Mouse (Mus musculus): ENCODE measurements around the gene Gm10944. TPM values are rescaled to one million over a fixed set of nuclear protein-coding genes. Genes with fewer than 3 reads are reported as not detected.

Gm10944 gene
- polyA plus RNA-seq (2012; ENCODE audit: insufficient read depth, insufficient read length, missing spikeins): not detected in 2 replicates

DNA sequence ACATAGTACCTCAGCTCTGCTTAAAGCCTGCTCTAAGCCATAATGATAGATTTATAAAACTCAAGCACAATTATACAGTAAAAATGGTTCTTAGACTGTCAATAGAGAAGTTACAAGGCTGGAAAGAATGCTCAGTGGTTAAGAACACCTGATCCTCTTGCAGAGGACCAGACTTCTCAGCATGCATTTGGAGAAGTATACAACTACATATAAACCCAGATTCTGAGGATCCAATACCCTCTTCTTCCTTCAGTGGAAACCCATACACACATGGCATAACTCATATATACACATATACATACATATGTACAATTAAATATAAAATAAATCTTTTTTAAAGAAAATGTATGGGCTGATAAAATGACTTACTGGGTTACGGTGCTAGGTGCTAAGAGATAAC, at the start of gene Gm10944:
Gene Gm10944 (plus strand): TSS at position 301 of the 400 bp plus-strand sequence.
- no peak within 1 kb of the TSS for H3K27ac ChIP-seq (replicated peaks; ENCODE audit: low read depth, low read length)
- no peaks in the 10 kb centered on the region for H3K4me1 ChIP-seq (ENCODE audit: control insufficient read depth, insufficient read depth, insufficient read length, low read length)
- H3K4me3 ChIP-seq (ENCODE audit: insufficient read depth, low read depth, low read length): no peak within 1 kb of the TSS

DNA sequence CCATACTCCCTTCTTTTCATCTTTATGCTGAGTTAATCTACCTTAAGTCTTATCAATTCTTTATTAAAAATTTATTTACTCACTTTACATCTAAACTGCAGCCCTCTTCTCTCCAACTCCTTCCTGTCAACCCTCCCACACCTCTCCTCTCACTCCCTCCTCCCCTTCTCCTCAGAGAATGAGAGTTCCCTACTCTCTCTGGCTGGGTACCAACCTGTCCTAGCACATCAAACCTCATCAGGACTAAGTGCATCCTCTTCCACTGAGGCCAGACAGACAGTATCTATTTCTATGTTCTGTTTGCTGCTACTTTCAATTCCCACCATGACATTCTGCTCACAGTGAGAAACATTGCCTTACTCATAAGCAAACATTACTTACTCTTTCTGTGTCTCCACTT, 25.2 kb upstream of the Gm10944 start:
- Histone ChIP-seq H3K4me3 (ENCODE audit: insufficient read depth, low read depth, low read length) (no peak overlapping the region), H3K27ac (replicated peaks; ENCODE audit: low read depth, low read length) (no peak overlapping the region)

DNA sequence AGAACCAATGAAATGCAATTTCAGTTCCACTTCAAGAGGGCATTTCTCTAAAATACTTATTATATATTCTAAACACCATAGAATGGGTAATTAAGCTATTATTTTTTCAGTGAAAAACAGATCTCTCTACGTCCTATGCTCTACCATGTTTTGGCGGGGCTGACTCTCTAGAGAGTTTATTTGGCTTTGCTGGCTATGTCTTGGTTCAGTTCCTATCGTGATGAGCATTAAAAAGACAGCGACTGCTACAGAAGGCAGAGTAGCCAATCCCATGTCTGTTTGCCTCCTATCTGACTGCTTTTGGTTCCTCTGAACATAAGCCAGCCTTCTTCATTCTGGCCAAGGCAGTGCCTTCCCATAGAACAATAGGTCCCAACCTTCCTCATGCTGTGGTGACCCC, 24.5 kb upstream of the Gm10944 start:
- no peak overlapping the region for H3K27ac ChIP-seq (replicated peaks; ENCODE audit: low read depth, low read length)
- H3K4me3 ChIP-seq (ENCODE audit: insufficient read depth, low read depth, low read length): no peak overlapping the region
- H3K4me1 ChIP-seq (ENCODE audit: control insufficient read depth, insufficient read depth, insufficient read length, low read length): no peaks in the 10 kb centered on the region

More for the DNA sequence above, 25.2 kb upstream of the Gm10944 start:
- H3K4me1 ChIP-seq (ENCODE audit: control insufficient read depth, insufficient read depth, insufficient read length, low read length): no peaks in the 10 kb centered on the region

DNA sequence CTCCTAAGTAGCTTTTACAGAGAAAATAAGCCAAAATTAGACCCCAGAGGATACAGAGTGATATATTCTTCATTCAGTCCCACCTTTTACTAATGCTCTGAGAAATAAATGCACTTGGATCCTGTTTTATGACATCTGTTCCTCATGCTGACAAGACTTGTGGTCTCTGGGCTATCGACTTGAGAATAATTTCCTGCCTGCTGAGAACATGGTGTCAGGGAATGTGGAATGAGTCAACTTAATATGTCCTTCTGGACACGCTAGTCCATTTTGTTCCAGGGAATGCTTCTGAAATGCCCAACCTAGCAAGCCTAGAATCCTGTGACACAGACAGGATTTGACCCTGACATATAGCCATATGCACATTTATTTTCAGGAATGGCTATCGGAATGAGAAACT, 22.0 kb upstream of the Gm10944 start:
- Histone ChIP-seq H3K27ac (replicated peaks; ENCODE audit: low read depth, low read length) (no peak overlapping the region), H3K4me1 (ENCODE audit: control insufficient read depth, insufficient read depth, insufficient read length, low read length) (no peaks in the 10 kb centered on the region), H3K4me3 (ENCODE audit: insufficient read depth, low read depth, low read length) (no peak overlapping the region)

DNA sequence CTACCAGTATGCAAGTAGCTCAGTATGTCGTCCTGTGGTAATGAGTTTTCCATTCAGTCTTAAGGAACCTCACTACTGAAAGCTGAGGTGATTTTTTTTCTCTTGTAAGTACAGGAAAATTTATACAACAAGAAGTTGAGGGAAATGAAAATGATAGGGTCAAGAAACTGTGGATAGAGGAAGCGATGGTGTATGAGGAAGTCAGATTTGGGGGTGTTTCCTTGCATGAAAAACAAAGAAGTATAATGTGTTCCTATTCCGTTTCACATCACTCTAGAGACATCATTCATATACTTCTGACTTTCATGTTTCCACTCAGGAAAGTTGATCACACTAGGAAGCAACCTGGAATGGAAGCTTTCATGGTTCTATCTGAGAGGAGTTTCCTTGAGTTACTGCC, 21.2 kb upstream of the Gm10944 start:
- Histone ChIP-seq H3K27ac (replicated peaks; ENCODE audit: low read depth, low read length) (no peak overlapping the region), H3K4me1 (ENCODE audit: control insufficient read depth, insufficient read depth, insufficient read length, low read length) (no peaks in the 10 kb centered on the region), H3K4me3 (ENCODE audit: insufficient read depth, low read depth, low read length) (no peak overlapping the region)

DNA sequence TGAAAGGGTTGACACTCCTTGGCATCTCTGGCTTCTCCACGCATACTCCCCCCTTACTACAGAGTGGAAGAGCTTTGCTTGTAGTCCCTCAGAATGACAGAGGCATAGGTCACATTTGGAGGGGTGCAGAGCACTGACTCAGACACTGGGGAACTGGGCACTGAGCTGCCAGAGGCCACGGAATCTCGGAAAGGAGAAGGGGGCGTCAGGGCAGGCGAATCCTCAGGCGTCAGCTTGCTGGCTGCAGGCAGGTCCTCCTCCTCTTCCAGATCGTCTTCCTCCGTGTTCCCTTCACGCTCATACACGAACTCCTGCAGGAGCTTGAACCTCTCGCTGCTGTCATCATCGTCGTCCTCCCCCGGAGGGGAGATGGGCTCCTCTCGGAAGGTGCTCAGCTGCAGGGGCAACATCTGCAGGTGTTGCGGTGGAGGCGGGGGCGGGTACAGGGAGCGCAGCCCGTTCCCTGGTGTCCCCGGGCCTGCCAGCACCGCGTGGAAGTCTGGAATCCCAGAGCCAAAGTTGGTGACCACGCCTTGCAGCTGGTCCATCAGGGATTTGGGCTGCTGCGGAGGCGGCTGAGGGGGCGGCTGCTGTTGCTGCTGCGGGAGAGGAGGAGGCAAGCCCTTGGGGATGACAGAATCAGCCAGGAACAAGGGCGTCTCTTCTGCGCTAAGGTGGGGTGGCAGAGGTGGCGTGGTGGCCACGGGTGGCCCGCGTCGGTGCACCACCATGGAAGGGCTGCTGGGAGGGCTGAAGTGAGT, 7.9 kb downstream of the Gm10944 start:
- Histone ChIP-seq H3K4me1 (ENCODE audit: control insufficient read depth, insufficient read depth, insufficient read length, low read length) (no peaks in the 10 kb centered on the region; the same call in 1 of the 2 replicates), H3K27ac (replicated peaks; ENCODE audit: low read depth, low read length) (no peak overlapping the region), H3K4me3 (ENCODE audit: insufficient read depth, low read depth, low read length) (no peak overlapping the region; the same call in 1 of the 2 replicates)

DNA sequence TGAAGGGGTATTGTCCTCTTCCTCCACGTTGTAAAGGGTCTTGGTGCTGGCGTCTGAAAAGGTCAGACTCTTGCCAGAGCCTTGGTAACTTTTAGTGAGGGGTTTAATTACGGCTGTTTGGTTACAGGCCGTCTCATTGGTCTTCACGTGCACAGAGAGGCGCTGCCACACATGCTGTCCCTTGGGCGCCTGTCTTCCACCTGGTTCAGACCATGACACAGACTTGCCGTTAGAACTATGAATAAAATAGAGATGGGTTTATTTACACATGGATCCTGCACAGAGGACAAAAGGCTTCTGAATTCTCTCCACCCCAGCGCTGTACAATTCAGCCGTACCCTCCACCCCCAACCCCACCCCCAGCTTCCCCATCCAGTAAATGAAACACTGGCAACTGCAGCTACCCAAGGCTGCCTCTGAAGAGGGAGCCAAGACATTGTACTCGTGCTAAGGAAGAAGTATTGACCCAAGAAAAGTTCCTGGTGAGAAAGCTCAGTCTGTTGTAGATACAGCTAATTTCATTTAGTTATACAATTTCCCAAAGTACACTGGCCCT, 8.6 kb downstream of the Gm10944 start:
- Histone ChIP-seq H3K27ac (replicated peaks; ENCODE audit: low read depth, low read length) (no peak overlapping the region), H3K4me3 (ENCODE audit: insufficient read depth, low read depth, low read length) (no peak overlapping the region), H3K4me1 (ENCODE audit: control insufficient read depth, insufficient read depth, insufficient read length, low read length) (no peaks in the 10 kb centered on the region; the same call in 1 of the 2 replicates)

DNA sequence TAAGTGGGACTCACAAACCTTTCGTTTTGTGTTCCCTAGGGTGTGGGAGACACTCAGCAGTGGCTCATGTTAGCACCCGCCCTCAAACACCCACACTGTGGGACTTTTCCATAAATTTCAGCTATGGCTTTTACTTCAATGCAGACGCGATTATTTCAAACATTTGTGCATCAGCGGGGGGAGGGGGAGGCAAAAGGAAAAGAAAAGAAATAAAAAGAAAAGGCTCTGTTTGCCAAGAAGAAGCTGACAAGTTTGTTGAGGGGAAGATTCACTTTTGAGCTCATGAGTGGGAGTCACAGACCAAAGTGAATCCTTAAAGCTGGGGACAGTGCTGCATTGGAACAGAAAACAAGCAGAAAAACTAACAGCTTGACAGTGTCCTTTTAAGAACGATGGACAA, 16.3 kb downstream of the Gm10944 start:
- Histone ChIP-seq H3K27ac (replicated peaks; ENCODE audit: low read depth, low read length) (no peak overlapping the region), H3K4me3 (ENCODE audit: insufficient read depth, low read depth, low read length) (no peak overlapping the region), H3K4me1 (ENCODE audit: control insufficient read depth, insufficient read depth, insufficient read length, low read length) (no peaks in the 10 kb centered on the region)

DNA sequence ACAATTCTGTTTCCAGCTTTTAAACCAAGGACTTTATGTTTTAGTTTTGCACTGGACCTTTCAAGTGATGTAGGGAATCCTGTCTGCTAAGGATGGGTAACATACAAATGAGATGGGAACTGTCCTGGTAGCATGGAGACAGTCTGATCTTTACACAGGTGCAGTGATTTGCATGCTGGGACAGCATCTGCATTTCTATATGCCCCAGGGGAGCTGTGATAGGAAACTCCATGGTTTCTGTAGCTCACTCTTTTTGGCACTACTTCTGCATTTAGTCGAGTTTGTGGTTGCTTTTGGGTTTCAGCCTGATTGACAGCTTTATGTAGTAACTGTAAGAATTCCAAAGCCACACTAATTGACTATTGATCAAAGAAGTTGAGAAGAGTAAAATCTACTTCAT, 19.8 kb downstream of the Gm10944 start:
- H3K4me3 ChIP-seq (ENCODE audit: insufficient read depth, low read depth, low read length): no peak overlapping the region
- H3K27ac ChIP-seq (replicated peaks; ENCODE audit: low read depth, low read length): no peak overlapping the region
- H3K4me1 ChIP-seq (ENCODE audit: control insufficient read depth, insufficient read depth, insufficient read length, low read length): no peaks in the 10 kb centered on the region

DNA sequence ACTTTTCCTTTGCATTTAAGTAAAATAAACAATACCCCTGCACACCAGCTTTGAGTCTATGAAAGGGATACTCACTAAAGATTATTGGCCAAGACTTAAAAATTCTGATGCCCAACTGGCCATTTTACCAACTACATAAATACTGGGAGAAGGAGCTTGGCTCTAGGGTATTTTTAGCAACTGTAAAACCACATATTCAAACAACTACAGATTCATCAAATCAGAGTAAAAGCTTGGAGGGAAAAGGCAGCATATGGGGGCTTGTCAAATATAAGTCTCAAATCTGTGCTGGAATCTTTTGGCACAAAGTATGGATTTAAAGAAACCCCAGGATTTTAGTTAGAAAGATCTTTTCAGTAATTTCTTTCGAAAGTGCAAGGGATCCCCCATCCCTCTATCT, 20.2 kb downstream of the Gm10944 start:
- H3K27ac ChIP-seq (replicated peaks; ENCODE audit: low read depth, low read length): no peak overlapping the region
- no peaks in the 10 kb centered on the region for H3K4me1 ChIP-seq (ENCODE audit: control insufficient read depth, insufficient read depth, insufficient read length, low read length)
- H3K4me3 ChIP-seq (ENCODE audit: insufficient read depth, low read depth, low read length): no peak overlapping the region

DNA sequence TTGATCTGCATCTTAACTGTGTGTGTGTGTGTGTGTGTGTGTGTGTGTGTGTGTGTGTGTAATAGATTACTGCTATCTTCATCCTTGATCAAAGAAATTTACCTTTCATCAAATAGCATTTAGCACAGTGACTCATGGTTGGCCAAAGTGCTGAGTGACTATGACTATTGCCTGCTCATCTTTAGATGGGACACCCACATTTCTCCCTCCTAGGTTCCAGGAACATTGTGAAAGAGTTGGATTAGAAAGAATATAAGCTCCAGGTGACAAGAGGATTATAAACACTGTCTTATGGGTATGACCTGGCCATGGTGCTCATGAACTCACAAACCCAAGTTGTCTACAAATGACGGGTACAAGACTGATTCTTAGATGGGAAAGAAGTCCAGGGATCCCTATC, 26.9 kb downstream of the Gm10944 start:
- no peak overlapping the region for H3K4me3 ChIP-seq (ENCODE audit: insufficient read depth, low read depth, low read length)
- H3K27ac ChIP-seq (replicated peaks; ENCODE audit: low read depth, low read length): no peak overlapping the region
- H3K4me1 ChIP-seq (ENCODE audit: control insufficient read depth, insufficient read depth, insufficient read length, low read length): no peaks in the 10 kb centered on the region

DNA sequence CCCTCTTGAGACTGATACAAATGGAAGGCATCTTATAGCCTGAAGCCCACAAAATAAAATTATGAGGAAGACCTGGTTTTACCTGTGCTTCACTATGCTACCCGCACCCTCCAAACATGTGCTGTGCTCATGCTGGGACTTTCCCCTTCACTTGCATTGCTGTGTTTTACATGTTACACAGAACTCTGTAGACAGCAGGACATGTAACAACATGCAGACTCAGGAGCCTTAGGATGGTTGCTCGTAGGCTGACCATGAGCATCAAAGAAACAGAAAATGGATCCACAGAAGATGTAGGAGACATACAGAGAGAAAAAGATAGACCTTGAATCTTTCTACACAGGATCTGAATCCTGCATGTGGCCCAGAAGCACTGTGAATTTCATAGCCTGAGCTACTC, 29.2 kb downstream of the Gm10944 start:
- no peaks in the 10 kb centered on the region for H3K4me1 ChIP-seq (ENCODE audit: control insufficient read depth, insufficient read depth, insufficient read length, low read length)
- no peak overlapping the region for H3K27ac ChIP-seq (replicated peaks; ENCODE audit: low read depth, low read length)
- no peak overlapping the region for H3K4me3 ChIP-seq (ENCODE audit: insufficient read depth, low read depth, low read length)

DNA sequence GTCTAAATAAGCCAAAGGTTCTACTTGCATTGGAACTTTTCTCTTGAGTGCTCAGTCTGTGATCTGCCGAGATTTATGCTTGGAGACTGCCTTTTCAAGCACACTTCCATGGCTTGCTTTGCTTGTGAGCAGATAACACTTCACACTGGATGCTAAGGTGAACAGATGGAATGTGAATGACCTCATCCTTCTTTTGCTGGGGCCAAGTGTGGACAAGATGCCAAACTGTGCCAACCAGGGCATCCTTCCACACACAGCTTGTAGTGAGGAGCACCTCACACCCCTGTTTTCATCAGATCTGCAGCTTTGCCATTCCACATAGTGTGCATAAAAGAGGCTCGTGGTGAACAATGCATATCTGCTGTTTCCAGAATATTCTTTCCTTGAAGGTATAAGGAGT, 29.7 kb downstream of the Gm10944 start:
- Histone ChIP-seq H3K27ac (replicated peaks; ENCODE audit: low read depth, low read length) (no peak overlapping the region), H3K4me3 (ENCODE audit: insufficient read depth, low read depth, low read length) (no peak overlapping the region), H3K4me1 (ENCODE audit: control insufficient read depth, insufficient read depth, insufficient read length, low read length) (no peaks in the 10 kb centered on the region)

DNA sequence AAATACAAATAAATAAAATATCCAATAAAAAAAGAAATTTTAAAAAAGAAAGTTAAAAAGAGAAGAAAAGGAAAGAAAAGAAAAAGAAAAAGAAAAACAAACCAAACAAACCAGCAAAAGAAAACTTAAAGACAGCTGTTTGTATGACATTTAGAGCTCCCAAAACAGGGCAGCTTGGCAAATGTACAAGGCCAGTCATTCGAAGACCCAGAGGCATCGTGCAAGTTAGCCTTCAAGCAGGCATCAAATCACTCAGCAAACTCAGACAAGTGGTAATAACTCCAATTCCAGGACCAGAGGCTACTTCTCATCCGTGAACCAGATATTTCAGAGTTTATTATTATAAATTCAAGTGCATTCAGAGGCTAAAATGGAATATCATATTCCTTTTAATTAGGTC, 45.4 kb downstream of the Gm10944 start:
- Histone ChIP-seq H3K4me1 (ENCODE audit: control insufficient read depth, insufficient read depth, insufficient read length, low read length) (no peaks in the 10 kb centered on the region), H3K27ac (replicated peaks; ENCODE audit: low read depth, low read length) (no peak overlapping the region), H3K4me3 (ENCODE audit: insufficient read depth, low read depth, low read length) (no peak overlapping the region)

Data from brown adipose tissue, adult 24 weeks (tissue).